Mouse (Mus musculus) small intestine, adult 2 months (tissue): ENCODE measurements at regions not wholly inside any gene's neighbourhood (a gene's known extent, or its start where the extent isn't known, plus 50 kb on each side); places are given as distances from the start of the nearest gene placed in this dataset.

Experiments
- CTCF ChIP-seq: fragments of 200-500 bp; IDR thresholded peaks from 2 replicates; pipeline ENCODE4 v1.5.1; 2012; ENCODE audit warnings: low read depth, mild to moderate bottlenecking, control low read depth, inconsistent platforms, low read length, moderate library complexity, mixed read lengths; ENCODE audit not compliant: insufficient replicate concordance, insufficient read length; ENCODE audit errors: extremely low read depth
- POLR2A ChIP-seq: fragments of 200-500 bp; IDR thresholded peaks from 2 replicates; pipeline ENCODE4 v1.6.1; 2012; ENCODE audit warnings: low read depth, mild to moderate bottlenecking, control low read depth, inconsistent platforms, low read length, moderate library complexity

DNA sequence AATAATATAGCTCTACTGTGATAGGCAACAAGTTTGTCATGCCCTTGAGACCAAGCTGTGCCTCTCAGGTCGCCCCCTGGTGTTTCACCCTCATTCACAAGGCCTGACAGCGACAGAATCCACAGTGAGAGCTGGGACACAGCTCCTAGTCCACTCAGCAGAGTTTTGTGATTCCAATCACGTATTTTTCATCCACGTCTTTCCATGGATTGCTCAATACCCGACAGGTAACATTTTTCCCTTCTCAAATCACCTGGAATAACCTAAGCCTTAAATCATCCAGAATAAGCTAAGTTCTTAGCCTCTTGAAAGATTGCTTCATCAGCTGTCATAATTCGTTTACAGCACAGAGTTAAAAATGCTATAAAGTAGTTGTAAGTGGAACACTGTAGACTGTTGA is 211.3 kb downstream of the Ccdc91 start:
- TF ChIP-seq CTCF (no peak), POLR2A (no peak)
